Mouse (Mus musculus) heart, adult 2 months (tissue): Measurements from ENCODE around the gene Kif24.

ENCODE experiments used
- CTCF ChIP-seq: fragments of 200-600 bp; IDR thresholded peaks from 2 replicates; pipeline ENCODE4 v1.8.1; 2022; ENCODE audit warnings: antibody characterized with exemption, mild to moderate bottlenecking, moderate library complexity
- EP300 ChIP-seq: fragments of 200-500 bp; IDR thresholded peaks from 2 replicates; pipeline ENCODE4 v1.6.1; 2011; ENCODE audit warnings: low read depth, low read length, control low read depth; ENCODE audit not compliant: insufficient read depth

- TF ChIP-seq CTCF (no peak), EP300 (no peak)
Measured at GRCm38 (mm10) chr4:41407353-41407752, 57.3 kb downstream of the Kif24 start.
